Mouse (Mus musculus): ENCODE measurements around the gene Atp10a. TPM values are rescaled to one million over a fixed set of nuclear protein-coding genes. Genes with fewer than 3 reads are reported as not detected.
A peak's percentile ranks its signal among the peaks of the same experiment; 100 is the strongest.

Atp10a gene
- polyA plus RNA-seq, 1 experiment from 2014 or later = 5.0 TPM

DNA sequence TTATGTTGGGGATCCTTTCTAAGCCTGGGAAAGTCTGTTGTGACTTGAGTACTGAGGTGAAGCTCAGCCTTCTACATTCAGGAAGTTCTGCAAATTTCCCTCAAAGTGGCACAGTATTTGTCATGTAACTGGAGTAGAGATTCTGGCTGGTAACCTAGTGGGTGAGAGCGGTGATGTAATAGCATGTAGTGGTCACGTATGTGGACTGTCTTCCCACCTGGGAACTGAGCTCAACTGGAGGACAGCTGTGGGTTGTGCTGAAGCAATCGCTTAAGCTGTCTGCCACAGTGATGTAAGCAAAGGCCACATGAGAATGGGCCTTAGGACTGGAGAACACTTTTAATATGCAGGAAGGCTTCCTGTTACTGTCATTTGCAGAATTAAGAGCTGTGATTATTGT, 60.7 kb downstream of the Atp10a start:
- Histone ChIP-seq H3K36me3 (ENCODE audit: control insufficient read depth, insufficient read depth, low read length) (no peaks in the 10 kb centered on the region), H3K27ac (replicated peaks; ENCODE audit: low read depth, low read length) (peak overlapping the region; percentile 16; the same call in 1 of the 2 replicates), H3K9me3 (ENCODE audit: control insufficient read depth, low read length) (no peaks in the 10 kb centered on the region), H3K9ac (ENCODE audit: low read depth, low read length) (no peak overlapping the region), H3K4me1 (ENCODE audit: control insufficient read depth, insufficient read depth, low read length) (no peaks in the 10 kb centered on the region), H3K27me3 (replicated peaks; ENCODE audit: control insufficient read depth, insufficient read depth, low read length) (no peaks in the 10 kb centered on the region), H3K4me3 (ENCODE audit: low read depth, low read length) (no peak overlapping the region), H3K4me2 (ENCODE audit: low read depth, low read length) (no peak overlapping the region)
- no peak for ATAC-seq (ENCODE audit: low read depth)
- no peak for DNase-seq (ENCODE audit: low spot score)
- WGBS = 82% methylated on average over 3 of the region's 3 CpGs

DNA sequence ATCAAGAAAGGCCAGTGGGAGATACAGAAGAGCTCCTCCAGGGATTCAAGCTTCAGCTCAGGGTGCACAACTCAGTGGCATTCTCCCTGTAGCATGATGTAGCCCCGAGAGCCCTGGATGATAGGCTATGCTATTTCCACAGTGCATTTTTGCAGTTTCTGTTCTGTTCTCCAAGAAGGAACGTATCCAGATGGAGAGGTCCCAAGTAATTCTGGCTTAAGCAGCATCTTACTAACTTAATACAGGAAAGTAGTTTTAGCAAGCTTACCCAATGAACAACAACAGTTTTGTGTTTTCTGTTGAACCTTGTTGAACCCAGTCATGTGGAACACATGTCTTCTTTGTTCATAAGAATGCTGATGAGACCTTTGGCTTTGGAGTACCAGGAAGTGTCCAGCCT, 62.6 kb downstream of the Atp10a start:
- H3K36me3 ChIP-seq (ENCODE audit: control insufficient read depth, insufficient read depth, low read length) = no peaks in the 10 kb centered on the region
- no peak for DNase-seq (ENCODE audit: low spot score)
- WGBS = 70% methylated on average over 2 of the region's 2 CpGs
- H3K27ac ChIP-seq (replicated peaks; ENCODE audit: low read depth, low read length) = no peak overlapping the region
- no peaks in the 10 kb centered on the region for H3K9me3 ChIP-seq (ENCODE audit: control insufficient read depth, low read length)
- H3K27me3 ChIP-seq (replicated peaks; ENCODE audit: control insufficient read depth, insufficient read depth, low read length) = no peaks in the 10 kb centered on the region
- no peak for ATAC-seq (ENCODE audit: low read depth)
- H3K9ac ChIP-seq (ENCODE audit: low read depth, low read length) = no peak overlapping the region
- H3K4me3 ChIP-seq (ENCODE audit: low read depth, low read length) = no peak overlapping the region
- H3K4me1 ChIP-seq (ENCODE audit: control insufficient read depth, insufficient read depth, low read length) = no peaks in the 10 kb centered on the region
- no peak overlapping the region for H3K4me2 ChIP-seq (ENCODE audit: low read depth, low read length)

DNA sequence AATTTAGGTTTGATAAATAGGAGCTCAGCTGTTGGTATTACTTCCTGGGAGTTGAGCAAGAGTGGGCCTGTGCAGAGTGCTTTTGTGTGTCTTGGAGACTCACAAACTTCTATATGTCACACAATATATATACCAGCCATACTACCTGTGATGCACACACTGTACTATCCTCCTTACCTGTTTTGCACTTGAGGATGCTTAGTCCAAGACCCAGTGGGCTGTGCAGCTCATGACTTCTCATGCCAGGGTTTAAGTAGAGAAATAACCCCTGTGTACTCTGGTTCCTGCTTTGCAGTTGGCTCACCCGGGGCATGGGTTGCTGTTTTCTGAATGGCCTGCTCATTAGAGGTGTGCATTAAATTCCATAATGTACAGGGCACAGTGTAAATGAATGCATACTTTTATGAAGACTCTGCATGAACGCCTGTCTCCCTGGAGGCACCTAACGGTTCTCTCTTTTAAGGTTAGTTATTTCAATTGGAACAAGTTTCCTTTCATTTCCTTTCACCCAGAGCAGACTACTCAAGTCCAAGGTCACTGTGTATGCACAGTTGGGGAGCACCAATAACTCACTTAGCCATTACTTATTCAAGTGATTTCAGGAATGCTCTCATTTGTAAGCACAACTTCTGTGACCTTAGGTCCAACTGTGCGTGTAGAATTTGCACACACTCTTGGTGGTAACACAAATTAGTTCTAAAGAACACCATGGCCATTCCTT, 63.4 kb downstream of the Atp10a start:
- H3K9me3 ChIP-seq (ENCODE audit: control insufficient read depth, low read length) = no peaks in the 10 kb centered on the region
- DNase-seq (ENCODE audit: low spot score) = no peak
- no peaks in the 10 kb centered on the region for H3K27me3 ChIP-seq (replicated peaks; ENCODE audit: control insufficient read depth, insufficient read depth, low read length)
- H3K4me2 ChIP-seq (ENCODE audit: low read depth, low read length) = no peak overlapping the region
- H3K27ac ChIP-seq (replicated peaks; ENCODE audit: low read depth, low read length) = no peak overlapping the region
- H3K9ac ChIP-seq (ENCODE audit: low read depth, low read length) = no peak overlapping the region
- H3K36me3 ChIP-seq (ENCODE audit: control insufficient read depth, insufficient read depth, low read length) = no peaks in the 10 kb centered on the region
- no peaks in the 10 kb centered on the region for H3K4me1 ChIP-seq (ENCODE audit: control insufficient read depth, insufficient read depth, low read length)
- WGBS = 62% methylated on average over 4 of the region's 4 CpGs
- no peak overlapping the region for H3K4me3 ChIP-seq (ENCODE audit: low read depth, low read length)
- ATAC-seq (ENCODE audit: low read depth) = no peak

DNA sequence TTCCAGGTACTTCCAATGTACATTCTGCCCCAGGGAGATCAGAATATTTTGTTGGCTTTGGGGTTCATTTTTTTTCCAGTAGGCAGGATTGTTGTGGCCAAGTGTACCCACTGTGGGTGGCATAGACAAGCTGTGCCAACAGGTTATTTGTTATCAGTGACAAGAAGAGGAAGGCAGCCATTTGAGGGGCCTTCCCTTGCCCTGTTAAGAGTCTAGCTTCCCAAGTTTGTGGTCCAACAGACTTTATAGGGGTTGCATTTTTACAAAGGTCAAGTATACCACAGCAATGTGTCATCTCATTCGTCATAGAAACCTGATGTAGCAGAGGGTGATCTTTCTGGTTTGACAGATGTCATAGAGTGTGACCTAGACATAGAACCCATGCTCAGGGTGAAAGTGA, 66.3 kb downstream of the Atp10a start:
- no peak overlapping the region for H3K4me3 ChIP-seq (ENCODE audit: low read depth, low read length)
- H3K4me2 ChIP-seq (ENCODE audit: low read depth, low read length) = no peak overlapping the region
- no peak overlapping the region for H3K27ac ChIP-seq (replicated peaks; ENCODE audit: low read depth, low read length)
- ATAC-seq (ENCODE audit: low read depth) (no peak), DNase-seq (ENCODE audit: low spot score) (no peak)
- no peaks in the 10 kb centered on the region for H3K9me3 ChIP-seq (ENCODE audit: control insufficient read depth, low read length)
- no peaks in the 10 kb centered on the region for H3K4me1 ChIP-seq (ENCODE audit: control insufficient read depth, insufficient read depth, low read length)
- 88% methylated on average over 1 of the region's 1 CpGs for WGBS
- no peaks in the 10 kb centered on the region for H3K27me3 ChIP-seq (replicated peaks; ENCODE audit: control insufficient read depth, insufficient read depth, low read length)
- H3K9ac ChIP-seq (ENCODE audit: low read depth, low read length) = no peak overlapping the region
- H3K36me3 ChIP-seq (ENCODE audit: control insufficient read depth, insufficient read depth, low read length) = no peaks in the 10 kb centered on the region

DNA sequence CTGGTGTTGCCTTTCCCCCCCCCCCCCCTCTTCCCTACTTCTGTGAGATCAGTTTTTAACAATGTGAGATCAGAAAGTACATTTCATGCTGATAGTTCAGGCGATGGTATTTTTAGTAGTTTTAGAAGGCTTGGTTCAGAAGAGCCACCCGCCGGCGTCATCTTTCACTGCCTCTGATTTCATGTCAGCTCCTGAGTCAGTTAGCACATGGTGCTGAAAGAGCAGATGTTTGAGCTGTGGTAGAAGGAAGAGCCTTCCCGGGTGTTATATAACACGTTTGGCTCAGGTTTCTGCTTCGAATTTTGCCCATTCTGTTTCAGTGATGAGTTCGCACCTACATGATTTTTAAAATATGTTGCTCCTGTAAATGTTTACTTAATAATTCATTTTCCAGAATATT, 74.2 kb downstream of the Atp10a start:
- no peaks in the 10 kb centered on the region for H3K27me3 ChIP-seq (replicated peaks; ENCODE audit: control insufficient read depth, insufficient read depth, low read length)
- no peak overlapping the region for H3K27ac ChIP-seq (replicated peaks; ENCODE audit: low read depth, low read length)
- 26% methylated on average over 8 of the region's 8 CpGs for WGBS
- H3K4me2 ChIP-seq (ENCODE audit: low read depth, low read length) = no peak overlapping the region
- H3K4me1 ChIP-seq (ENCODE audit: control insufficient read depth, insufficient read depth, low read length) = peaks cover 9% of the 10 kb centered on the region
- H3K36me3 ChIP-seq (ENCODE audit: control insufficient read depth, insufficient read depth, low read length) = no peaks in the 10 kb centered on the region
- DNase-seq (ENCODE audit: low spot score) = peak; percentile 77
- no peak overlapping the region for H3K9ac ChIP-seq (ENCODE audit: low read depth, low read length)
- H3K4me3 ChIP-seq (ENCODE audit: low read depth, low read length) = no peak overlapping the region
- peak; percentile 67; the same call in 1 of the 2 replicates for ATAC-seq (ENCODE audit: low read depth)
- no peaks in the 10 kb centered on the region for H3K9me3 ChIP-seq (ENCODE audit: control insufficient read depth, low read length)

DNA sequence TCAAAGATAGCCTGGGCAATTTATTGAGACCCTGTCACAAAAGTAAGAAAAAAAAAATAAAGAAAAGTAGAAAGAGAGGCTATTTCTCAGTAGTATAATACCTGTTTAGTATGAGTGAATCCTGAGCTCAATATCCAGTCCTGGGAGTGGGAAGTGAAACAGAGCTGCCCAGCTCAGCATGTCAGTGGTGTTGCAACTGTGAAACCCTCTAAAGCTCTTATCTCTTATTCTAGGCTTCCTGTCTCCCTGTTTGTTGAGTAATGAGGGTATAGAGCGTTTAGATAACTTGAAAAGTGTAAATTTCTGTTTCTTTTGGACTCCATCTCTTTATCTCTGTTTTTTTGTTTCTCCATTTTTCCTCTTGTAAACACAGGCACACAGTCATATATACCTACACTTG, 74.9 kb downstream of the Atp10a start:
- H3K4me1 ChIP-seq (ENCODE audit: control insufficient read depth, insufficient read depth, low read length) = peaks cover 9% of the 10 kb centered on the region
- 81% methylated on average over 1 of the region's 1 CpGs for WGBS
- no peak overlapping the region for H3K9ac ChIP-seq (ENCODE audit: low read depth, low read length)
- ATAC-seq (ENCODE audit: low read depth) (no peak), DNase-seq (ENCODE audit: low spot score) (no peak)
- no peaks in the 10 kb centered on the region for H3K27me3 ChIP-seq (replicated peaks; ENCODE audit: control insufficient read depth, insufficient read depth, low read length)
- H3K4me3 ChIP-seq (ENCODE audit: low read depth, low read length) = no peak overlapping the region
- no peak overlapping the region for H3K4me2 ChIP-seq (ENCODE audit: low read depth, low read length)
- H3K36me3 ChIP-seq (ENCODE audit: control insufficient read depth, insufficient read depth, low read length) = no peaks in the 10 kb centered on the region
- H3K9me3 ChIP-seq (ENCODE audit: control insufficient read depth, low read length) = no peaks in the 10 kb centered on the region
- no peak overlapping the region for H3K27ac ChIP-seq (replicated peaks; ENCODE audit: low read depth, low read length)

DNA sequence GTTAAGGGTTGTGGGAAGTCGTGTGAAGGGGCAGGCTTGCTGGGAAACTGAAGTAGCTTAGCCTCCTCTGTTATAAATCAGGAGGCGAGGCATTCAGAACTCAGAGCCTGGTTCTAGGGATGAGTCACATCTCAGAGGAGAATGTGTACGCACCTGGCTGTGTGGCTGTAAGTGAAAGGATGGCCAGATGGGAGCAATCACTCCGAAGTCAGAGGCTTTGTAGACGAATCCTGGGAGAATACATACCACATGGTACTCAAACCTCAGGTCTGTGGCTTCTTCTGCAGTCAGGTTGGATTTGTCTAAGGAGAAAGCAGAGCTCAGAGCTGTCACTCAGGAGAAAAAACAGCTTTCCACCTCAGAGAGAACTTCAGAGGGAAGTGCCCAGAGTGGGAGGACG, 76.4 kb downstream of the Atp10a start:
- no peaks in the 10 kb centered on the region for H3K36me3 ChIP-seq (ENCODE audit: control insufficient read depth, insufficient read depth, low read length)
- no peak overlapping the region for H3K27ac ChIP-seq (replicated peaks; ENCODE audit: low read depth, low read length)
- peaks cover 9% of the 10 kb centered on the region for H3K4me1 ChIP-seq (ENCODE audit: control insufficient read depth, insufficient read depth, low read length)
- no peak overlapping the region for H3K4me3 ChIP-seq (ENCODE audit: low read depth, low read length)
- no peaks in the 10 kb centered on the region for H3K9me3 ChIP-seq (ENCODE audit: control insufficient read depth, low read length)
- H3K4me2 ChIP-seq (ENCODE audit: low read depth, low read length) = no peak overlapping the region
- H3K27me3 ChIP-seq (replicated peaks; ENCODE audit: control insufficient read depth, insufficient read depth, low read length) = no peaks in the 10 kb centered on the region
- DNase-seq (ENCODE audit: low spot score) = no peak
- 41% methylated on average over 6 of the region's 6 CpGs for WGBS
- no peak overlapping the region for H3K9ac ChIP-seq (ENCODE audit: low read depth, low read length)
- no peak for ATAC-seq (ENCODE audit: low read depth)

DNA sequence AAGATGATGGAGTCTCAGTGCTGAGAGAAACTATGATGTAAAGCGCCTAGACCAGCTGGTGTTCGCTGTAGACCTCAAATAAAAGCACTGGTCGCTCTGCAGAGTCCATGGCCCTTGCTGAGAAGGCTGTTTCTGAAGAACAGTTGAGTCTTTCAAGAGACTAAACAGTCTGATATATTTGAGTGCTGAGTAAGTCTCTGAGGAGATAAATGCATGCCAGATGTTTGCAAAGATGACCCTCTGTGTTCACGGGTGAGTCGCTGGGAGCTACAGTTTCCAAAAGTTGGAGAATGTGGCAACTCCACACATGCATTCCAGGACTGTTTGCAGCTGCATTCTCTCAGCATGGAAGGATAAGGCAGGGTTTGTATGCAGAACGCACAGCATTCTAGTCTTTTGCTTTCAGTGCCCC, 77.5 kb downstream of the Atp10a start:
- Histone ChIP-seq H3K4me1 (ENCODE audit: control insufficient read depth, insufficient read depth, low read length) (peaks cover 9% of the 10 kb centered on the region), H3K9ac (ENCODE audit: low read depth, low read length) (no peak overlapping the region), H3K4me3 (ENCODE audit: low read depth, low read length) (no peak overlapping the region), H3K27ac (replicated peaks; ENCODE audit: low read depth, low read length) (peak overlapping the region; percentile 1), H3K36me3 (ENCODE audit: control insufficient read depth, insufficient read depth, low read length) (no peaks in the 10 kb centered on the region), H3K9me3 (ENCODE audit: control insufficient read depth, low read length) (no peaks in the 10 kb centered on the region), H3K4me2 (ENCODE audit: low read depth, low read length) (no peak overlapping the region), H3K27me3 (replicated peaks; ENCODE audit: control insufficient read depth, insufficient read depth, low read length) (no peaks in the 10 kb centered on the region)
- ATAC-seq (ENCODE audit: low read depth) (peak; percentile 66), DNase-seq (ENCODE audit: low spot score) (peak; percentile 68)
- WGBS = 28% methylated on average over 6 of the region's 6 CpGs

DNA sequence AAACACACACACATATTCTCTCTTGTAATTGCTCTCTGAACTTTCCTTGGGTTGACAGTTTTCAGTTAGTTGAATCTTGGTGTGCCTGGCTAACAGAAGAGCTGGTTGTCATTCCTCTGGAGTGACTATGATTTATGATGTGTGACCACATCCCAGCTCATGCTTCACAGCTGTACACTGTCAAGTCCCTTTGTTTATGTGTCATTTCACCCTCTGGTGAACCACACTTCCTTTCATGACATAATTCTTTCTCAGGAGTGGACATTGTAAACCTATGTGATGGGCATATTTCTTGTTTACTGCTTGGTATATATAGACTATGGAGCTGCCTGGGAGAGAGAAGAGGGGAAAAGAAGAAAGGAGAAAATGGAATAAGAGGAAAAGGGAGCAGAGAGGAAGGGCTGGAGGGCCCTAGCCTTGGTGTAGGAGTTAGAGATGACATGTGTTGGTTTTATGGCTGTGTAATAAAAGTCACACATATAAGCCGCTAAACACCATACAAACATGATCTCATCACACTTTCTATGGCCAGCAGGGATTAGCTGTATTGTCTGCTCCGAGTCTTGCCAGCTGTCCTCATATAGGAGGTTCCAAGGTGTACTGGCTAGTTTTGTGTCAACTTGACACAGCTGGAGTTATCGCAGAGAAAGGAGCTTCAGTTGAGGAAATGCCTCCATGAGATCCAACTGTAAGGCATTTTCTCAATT, 81.0 kb downstream of the Atp10a start:
- Histone ChIP-seq H3K9ac (ENCODE audit: low read depth, low read length) (no peak overlapping the region), H3K36me3 (ENCODE audit: control insufficient read depth, insufficient read depth, low read length) (no peaks in the 10 kb centered on the region), H3K4me2 (ENCODE audit: low read depth, low read length) (no peak overlapping the region), H3K4me1 (ENCODE audit: control insufficient read depth, insufficient read depth, low read length) (peaks cover 9% of the 10 kb centered on the region), H3K27ac (replicated peaks; ENCODE audit: low read depth, low read length) (no peak overlapping the region), H3K4me3 (ENCODE audit: low read depth, low read length) (no peak overlapping the region), H3K27me3 (replicated peaks; ENCODE audit: control insufficient read depth, insufficient read depth, low read length) (no peaks in the 10 kb centered on the region), H3K9me3 (ENCODE audit: control insufficient read depth, low read length) (no peaks in the 10 kb centered on the region)
- no peak for ATAC-seq (ENCODE audit: low read depth)
- WGBS = 83% methylated on average over 3 of the region's 3 CpGs
- no peak for DNase-seq (ENCODE audit: low spot score)

Data from embryonic facial prominence, embryonic 14.5 days (tissue).